Mouse (Mus musculus): ENCODE data around the gene Acot7. TPM values are rescaled to one million over a fixed set of nuclear protein-coding genes. Genes with fewer than 3 reads are reported as not detected.

Gene Acot7
- polyA plus RNA-seq, 1 experiment from 2014 or later, result 102 TPM

DNA sequence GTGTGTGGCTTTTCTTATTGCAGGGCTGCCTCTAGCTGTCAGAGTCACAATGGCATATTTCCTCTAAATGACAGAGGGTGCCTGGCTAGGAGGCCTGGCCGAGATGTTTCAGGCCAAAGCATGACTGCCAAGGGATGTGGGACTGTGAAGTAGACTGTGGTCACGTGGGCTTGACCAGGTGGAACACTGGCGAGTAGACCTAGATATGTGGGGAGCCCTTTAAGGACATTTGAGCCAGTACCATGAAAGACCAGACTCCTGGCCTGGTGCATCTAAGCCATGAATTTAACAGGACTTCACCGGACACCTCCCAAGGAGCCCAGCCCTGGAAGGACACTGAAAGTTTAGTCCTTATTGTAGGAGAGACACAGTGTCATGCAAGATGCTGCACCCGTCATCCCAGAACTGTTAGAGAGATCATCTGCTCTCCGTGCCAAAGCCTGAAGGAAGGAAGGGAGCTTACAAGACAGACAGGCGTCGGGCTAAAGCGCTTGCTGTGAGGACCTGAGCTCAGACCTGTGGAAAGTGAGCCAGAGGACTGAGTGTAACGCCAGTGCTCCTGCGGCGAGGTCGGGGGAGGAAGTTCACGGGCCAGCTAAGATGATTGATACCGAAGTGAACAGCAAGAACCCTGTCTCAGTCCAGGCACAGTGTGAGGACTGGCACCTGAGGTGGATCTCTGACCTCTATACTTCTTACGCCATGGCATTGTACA is 2.2 kb downstream of the Acot7 start:
- TF ChIP-seq CTCF (IDR thresholded peaks at IDR 0.05), result no peak
- ChIA-PET POLR2A (no interaction called here), CTCF (interaction anchor here (0.7 to 1.8 kb wide), 2 partner anchors 34 to 105 kb away, joined by 3 to 4 read pairs; no protein-coding TSS in a partner anchor)
- ATAC-seq (no peak), DNase-seq (ENCODE audit: low read depth, low spot score) (no peak)
- H3K27me3 ChIP-seq, result no peaks in the 10 kb centered on the region
- in situ Hi-C loops (cut with MboI; ENCODE audit: low pct_unique_long_range_greater_than_20kb), result no loop called here

DNA sequence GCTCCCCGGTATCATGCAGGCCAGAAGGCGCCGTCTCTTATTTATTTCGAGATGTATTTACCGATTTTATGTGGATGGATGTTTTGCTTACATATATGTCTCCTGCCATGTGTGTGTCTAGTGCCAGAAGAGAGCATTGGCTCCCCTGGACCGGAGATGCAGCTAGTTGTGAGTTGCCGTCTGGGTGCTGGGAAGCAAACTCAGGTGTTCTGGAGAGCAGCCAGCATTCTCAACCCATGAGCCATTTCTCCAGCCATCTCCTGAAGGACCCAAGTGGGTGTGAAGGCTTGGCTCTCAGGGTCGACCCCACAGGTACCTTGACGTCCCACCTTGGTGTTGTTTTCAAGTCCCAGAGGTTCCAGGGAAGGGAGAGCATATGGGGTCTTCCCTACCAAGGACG is 4.3 kb downstream of the Acot7 start:
- ATAC-seq, result no peak
- H3K27me3 ChIP-seq, result no peaks in the 10 kb centered on the region
- DNase-seq (ENCODE audit: low read depth, low spot score), result no peak
- in situ Hi-C loops (cut with MboI; ENCODE audit: low pct_unique_long_range_greater_than_20kb), result no loop called here
- POLR2A ChIA-PET, result interaction anchor here (1.8 kb wide), 1 partner anchor 24 kb away, joined by 5 read pairs; no protein-coding TSS in a partner anchor
- CTCF ChIA-PET, result no interaction called here
- TF ChIP-seq CTCF (IDR thresholded peaks at IDR 0.05), result no peak

DNA sequence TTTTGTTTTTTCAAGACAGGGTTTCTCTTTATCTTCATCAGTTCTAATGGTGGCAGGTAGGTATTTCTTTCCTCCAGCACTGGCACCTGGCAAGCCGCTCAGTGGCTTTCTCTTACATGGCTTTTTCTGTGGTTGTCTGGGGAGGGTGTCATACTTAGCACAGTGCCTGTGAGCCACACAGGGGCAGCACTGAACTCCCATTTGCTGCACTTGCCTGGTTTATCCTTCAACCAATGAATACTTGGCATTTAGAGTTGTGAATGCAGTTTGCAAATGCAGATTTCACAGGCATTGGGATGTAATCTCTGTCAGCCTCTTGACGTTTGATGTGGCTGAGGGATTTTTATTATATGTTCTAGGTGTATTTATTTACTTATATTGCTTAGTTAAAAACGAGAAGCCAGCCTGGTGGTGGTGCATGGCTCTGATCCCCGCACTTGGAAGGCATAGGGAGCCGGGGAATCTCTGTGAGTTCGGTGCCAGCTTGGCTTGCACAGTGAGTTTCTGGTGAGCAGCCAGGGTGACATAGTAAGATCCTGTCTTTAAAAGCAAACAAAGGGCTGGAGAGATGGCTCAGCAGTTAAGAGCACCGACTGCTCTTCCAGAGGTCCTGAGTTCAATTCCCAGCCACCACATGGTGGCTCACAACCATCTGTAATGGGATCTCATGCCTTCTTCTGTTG is 6.6 kb downstream of the Acot7 start:
- H3K27me3 ChIP-seq, result no peaks in the 10 kb centered on the region
- POLR2A ChIA-PET, result no interaction called here
- in situ Hi-C loops (cut with MboI; ENCODE audit: low pct_unique_long_range_greater_than_20kb), result no loop called here
- ATAC-seq (no peak), DNase-seq (ENCODE audit: low read depth, low spot score) (no peak)
- CTCF ChIA-PET, result interaction anchor here (1.1 to 1.3 kb wide), 2 partner anchors 11 to 15 kb away, joined by 3 read pairs; no protein-coding TSS in a partner anchor
- no peak for TF ChIP-seq CTCF (IDR thresholded peaks at IDR 0.05)

DNA sequence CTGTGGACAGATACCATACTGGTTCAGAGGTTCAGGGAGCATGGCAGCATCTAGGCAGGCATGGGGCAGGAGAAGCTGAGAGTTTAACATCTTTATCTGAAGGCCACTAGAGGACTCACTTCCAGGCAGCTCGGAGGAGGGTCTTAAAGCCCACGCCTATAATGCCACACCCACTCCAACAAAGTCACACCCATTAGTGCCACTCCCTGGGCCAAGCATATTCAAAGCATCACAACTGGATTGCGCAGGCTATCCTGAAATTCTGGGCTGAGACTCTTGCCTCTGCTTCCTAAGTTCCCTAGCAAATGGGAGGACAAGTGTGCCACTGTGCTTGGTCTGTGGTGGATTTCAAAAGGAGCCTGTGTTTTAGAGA is 7.2 kb downstream of the Acot7 start:
- no peak for DNase-seq (ENCODE audit: low read depth, low spot score)
- no peak for ATAC-seq
- in situ Hi-C loops (cut with MboI; ENCODE audit: low pct_unique_long_range_greater_than_20kb), result no loop called here
- no peaks in the 10 kb centered on the region for H3K27me3 ChIP-seq
- ChIA-PET CTCF (interaction anchor here (1.1 to 1.5 kb wide), 3 partner anchors 12 to 26 kb away, joined by 3 to 5 read pairs (median 3); no protein-coding TSS in a partner anchor), POLR2A (no interaction called here)
- TF ChIP-seq CTCF (IDR thresholded peaks at IDR 0.05), result no peak

DNA sequence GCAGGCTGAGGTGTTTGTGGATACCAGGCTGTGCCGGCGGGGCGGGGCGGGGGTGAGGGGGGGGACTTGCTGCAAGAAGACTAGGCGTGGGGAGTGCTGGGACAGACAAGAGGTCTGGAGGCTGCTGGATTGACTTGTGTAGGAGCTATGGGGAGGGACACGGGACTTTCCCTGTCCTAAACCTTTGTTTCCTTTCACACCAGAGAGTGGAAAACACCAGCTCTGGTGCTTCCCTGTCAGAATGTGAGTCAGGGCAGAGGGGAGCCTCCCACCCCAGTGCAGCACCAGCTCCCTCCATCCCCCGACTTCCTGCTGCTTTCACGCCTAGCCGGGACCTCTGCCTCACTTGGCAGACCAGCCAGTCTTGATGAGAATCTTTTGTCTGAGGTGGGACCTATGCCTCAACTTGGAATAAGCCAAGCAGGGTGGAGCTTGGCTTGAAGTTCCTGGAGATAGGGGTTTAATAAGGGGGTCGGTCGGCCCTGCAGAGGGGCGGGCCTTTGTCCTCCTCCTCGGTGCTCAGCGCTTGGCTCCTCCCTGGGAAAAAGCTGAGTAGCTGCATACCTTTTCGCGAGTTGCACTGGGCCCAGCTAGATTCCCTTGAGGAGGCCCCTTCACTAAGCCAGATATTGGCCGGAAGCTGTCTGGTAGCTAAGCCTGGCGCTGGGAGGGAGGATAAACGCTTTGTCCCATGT is 7.7 kb downstream of the Acot7 start:
- DNase-seq (ENCODE audit: low read depth, low spot score), result peak; percentile 73
- ChIA-PET POLR2A (no interaction called here), CTCF (interaction anchor here (1.1 to 1.5 kb wide), 6 partner anchors 12 to 27 kb away, joined by 3 to 5 read pairs (median 3); no protein-coding TSS in a partner anchor)
- ATAC-seq, result peak; percentile 69
- H3K27me3 ChIP-seq, result no peaks in the 10 kb centered on the region
- TF ChIP-seq CTCF (IDR thresholded peaks at IDR 0.05), result no peak
- in situ Hi-C loops (cut with MboI; ENCODE audit: low pct_unique_long_range_greater_than_20kb), result no loop called here

DNA sequence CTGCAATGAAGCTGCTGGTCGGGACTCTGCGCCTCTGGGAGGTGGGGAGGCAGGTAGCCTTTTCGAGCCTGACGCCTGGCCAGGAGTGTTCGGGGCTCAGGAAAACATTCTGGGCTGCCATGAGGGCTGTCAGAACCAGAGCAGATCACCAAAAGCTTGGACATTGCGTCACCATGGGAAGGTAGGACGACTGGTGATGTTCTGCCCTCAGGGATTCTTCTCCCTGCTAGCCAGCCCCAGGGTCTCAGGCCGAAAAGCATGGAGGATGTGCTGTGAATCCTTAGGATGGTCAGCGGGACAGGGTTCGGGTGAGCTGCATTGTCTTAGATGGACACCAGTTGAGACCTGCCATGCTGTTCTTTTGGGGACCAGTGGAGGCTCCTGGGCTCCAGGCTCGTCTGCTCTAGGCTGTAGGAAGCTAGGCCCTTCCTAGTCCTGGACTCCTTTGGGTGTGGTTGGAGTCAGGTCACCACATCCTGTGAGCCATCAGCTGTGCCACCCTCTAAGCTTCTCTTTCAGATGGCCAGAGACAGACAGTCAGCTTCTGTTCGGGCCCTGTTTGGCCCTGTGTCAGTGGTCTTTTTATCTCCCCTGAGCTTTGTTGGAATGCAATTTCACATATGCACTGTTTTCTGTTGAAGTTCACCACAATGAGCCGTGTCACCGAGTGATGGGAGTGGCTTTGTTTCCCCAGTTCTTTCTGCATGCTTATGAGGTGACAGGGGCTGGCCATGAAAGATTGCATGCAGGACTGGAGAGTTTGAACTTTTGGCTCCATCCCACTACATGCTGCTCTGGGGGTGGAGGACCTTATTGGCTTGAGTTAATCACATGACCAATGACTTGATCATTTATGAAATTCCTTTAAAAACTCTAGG is 8.5 kb downstream of the Acot7 start:
- ChIA-PET POLR2A (no interaction called here), CTCF (interaction anchor here (1.0 to 1.5 kb wide), 6 partner anchors 11 to 27 kb away, joined by 3 to 5 read pairs (median 3); partner anchors contain the start of gene Hes2)
- DNase-seq (ENCODE audit: low read depth, low spot score), result no peak
- no peak for ATAC-seq
- H3K27me3 ChIP-seq, result no peaks in the 10 kb centered on the region
- in situ Hi-C loops (cut with MboI; ENCODE audit: low pct_unique_long_range_greater_than_20kb), result no loop called here
- TF ChIP-seq CTCF (IDR thresholded peaks at IDR 0.05), result no peak

DNA sequence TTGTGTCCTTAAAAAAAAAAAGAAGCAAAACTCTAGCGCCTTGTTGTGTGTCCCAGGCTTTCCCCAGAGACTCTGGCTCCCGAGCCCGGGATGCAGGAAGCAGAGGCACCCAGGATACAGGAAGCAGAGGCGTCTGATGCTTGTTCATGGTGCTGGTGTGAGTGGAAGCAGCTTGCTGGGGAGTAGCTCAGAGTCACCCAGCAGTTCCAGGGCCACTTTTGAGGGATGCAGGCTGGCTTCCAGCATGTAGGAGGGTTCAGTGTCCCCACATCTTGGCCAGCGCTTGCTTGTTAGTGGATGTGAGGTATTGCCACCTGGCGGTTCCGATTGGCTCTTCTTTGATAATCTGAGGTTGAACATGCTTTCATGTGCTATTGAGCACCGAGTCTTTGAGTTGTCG is 9.2 kb downstream of the Acot7 start:
- ATAC-seq, result no peak
- in situ Hi-C loops (cut with MboI; ENCODE audit: low pct_unique_long_range_greater_than_20kb), result no loop called here
- ChIA-PET POLR2A (no interaction called here), CTCF (interaction anchor here (1.0 to 1.2 kb wide), 3 partner anchors 14 to 230 kb away, joined by 3 to 4 read pairs (median 3); partner anchors contain the start of gene Hes2)
- no peak for DNase-seq (ENCODE audit: low read depth, low spot score)
- H3K27me3 ChIP-seq, result no peaks in the 10 kb centered on the region
- no peak for TF ChIP-seq CTCF (IDR thresholded peaks at IDR 0.05)

DNA sequence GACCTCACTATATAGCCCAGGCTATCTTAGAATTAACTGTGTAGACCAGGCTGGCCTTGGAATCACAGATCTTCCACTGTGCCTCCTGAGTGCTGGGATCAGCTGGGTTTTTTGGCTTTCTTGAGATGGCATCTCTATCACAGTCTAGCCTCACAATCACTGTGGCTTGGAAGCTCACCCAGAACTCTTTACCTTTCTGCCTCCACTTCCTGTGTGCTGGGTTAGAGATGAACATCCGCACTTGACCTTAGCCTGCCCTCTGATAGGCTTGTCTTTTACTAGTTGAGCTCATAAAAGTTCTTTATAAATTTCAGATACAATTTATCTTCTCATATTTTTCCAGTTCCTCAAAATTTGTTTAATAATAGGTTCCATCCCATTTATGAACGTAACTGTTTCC is 10.7 kb downstream of the Acot7 start:
- H3K27me3 ChIP-seq, result no peaks in the 10 kb centered on the region
- TF ChIP-seq CTCF (IDR thresholded peaks at IDR 0.05), result no peak
- ATAC-seq (no peak), DNase-seq (ENCODE audit: low read depth, low spot score) (no peak)
- ChIA-PET POLR2A (interaction anchor here (0.7 kb wide), 1 partner anchor 106 kb away, joined by 7 read pairs; no protein-coding TSS in a partner anchor), CTCF (interaction anchor here (0.8 to 1.2 kb wide), 3 partner anchors 24 to 84 kb away, joined by 3 to 4 read pairs (median 4); no protein-coding TSS in a partner anchor)
- in situ Hi-C loops (cut with MboI; ENCODE audit: low pct_unique_long_range_greater_than_20kb), result no loop called here

DNA sequence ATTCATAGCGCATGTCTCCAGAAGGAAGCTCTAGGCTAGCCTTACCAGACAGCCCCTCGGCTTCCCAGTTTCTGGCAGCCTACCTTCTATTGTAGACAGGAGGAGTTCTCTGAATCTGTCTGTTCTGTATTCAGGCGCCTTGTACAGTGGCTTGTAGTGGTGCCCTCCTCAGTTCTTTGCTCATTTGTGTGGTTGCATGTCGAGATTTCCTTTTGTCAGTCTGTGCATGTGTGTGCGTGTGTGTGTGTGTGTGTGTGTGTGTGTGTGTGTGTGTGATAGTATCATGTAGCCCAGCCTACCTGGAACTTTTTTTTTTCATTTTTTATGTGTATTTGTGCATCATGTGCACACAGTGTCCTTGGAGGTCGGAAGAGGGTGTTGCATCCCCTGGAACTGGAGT is 11.1 kb downstream of the Acot7 start:
- ChIA-PET POLR2A (no interaction called here), CTCF (interaction anchor here (0.8 to 1.2 kb wide), 2 partner anchors 23 to 25 kb away, joined by 3 to 4 read pairs; no protein-coding TSS in a partner anchor)
- DNase-seq (ENCODE audit: low read depth, low spot score), result no peak
- in situ Hi-C loops (cut with MboI; ENCODE audit: low pct_unique_long_range_greater_than_20kb), result no loop called here
- no peak for TF ChIP-seq CTCF (IDR thresholded peaks at IDR 0.05)
- no peak for ATAC-seq
- no peaks in the 10 kb centered on the region for H3K27me3 ChIP-seq

DNA sequence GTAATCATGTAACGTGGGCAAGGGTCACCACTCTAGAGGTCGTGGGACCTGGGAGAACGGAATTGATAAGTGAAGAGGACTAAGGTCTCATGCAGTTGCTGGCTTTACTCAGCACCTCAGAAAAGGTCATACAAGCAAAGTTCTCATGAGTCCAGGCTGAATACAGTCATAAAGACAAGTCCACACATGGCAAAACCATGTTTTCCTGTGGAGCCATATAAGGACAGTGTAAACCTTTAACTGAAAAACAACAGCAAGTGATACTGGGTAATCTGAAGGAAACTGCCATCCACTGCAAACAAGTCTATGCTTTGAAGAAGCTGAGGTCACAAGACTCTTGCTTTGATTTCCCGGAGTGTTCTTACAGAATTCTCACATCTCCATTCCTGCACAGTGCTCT is 11.8 kb downstream of the Acot7 start:
- TF ChIP-seq CTCF (IDR thresholded peaks at IDR 0.05), result no peak
- DNase-seq (ENCODE audit: low read depth, low spot score) (no peak), ATAC-seq (no peak)
- no peaks in the 10 kb centered on the region for H3K27me3 ChIP-seq
- in situ Hi-C loops (cut with MboI; ENCODE audit: low pct_unique_long_range_greater_than_20kb), result no loop called here
- POLR2A ChIA-PET, result no interaction called here
- CTCF ChIA-PET, result interaction anchor here (1.0 kb wide), 1 partner anchor 15 kb away, joined by 3 read pairs; no protein-coding TSS in a partner anchor
